Mouse (Mus musculus) intestine, embryonic 15.5 days (tissue): ENCODE data around the gene Tmem131. TPM values are rescaled to one million over a fixed set of nuclear protein-coding genes. Genes with fewer than 3 reads are reported as not detected.

Source experiments
- ATAC-seq: fragments of 200-750 bp; cut with Nextera tagmentation; 2 replicates; pipeline ENCODE4 v1.8.0; 2017; ENCODE audit warnings: moderate TSS enrichment, moderate library complexity
- H3K27ac ChIP-seq: fragments of 300-500 bp; sonication (generic); 2 replicates; pipeline ENCODE4 v1.5.1; 2015; ENCODE audit warnings: mild to moderate bottlenecking, inconsistent platforms
- H3K27me3 ChIP-seq: fragments of 300-500 bp; sonication (generic); replicated peaks from 2 replicates; pipeline ENCODE4 v1.6.1; 2015; ENCODE audit warnings: inconsistent platforms
- H3K36me3 ChIP-seq: fragments of 300-500 bp; sonication (generic); 2 replicates; pipeline ENCODE4 v1.6.1; 2015; ENCODE audit warnings: inconsistent platforms
- H3K4me1 ChIP-seq: fragments of 300-500 bp; sonication (generic); replicated peaks from 2 replicates; pipeline ENCODE4 v1.6.1; 2015; ENCODE audit warnings: inconsistent platforms
- H3K4me2 ChIP-seq: fragments of 300-500 bp; sonication (generic); replicated peaks from 2 replicates; pipeline ENCODE4 v1.6.1; 2015; ENCODE audit warnings: mild to moderate bottlenecking, inconsistent platforms
- H3K4me3 ChIP-seq: fragments of 300-500 bp; sonication (generic); replicated peaks from 2 replicates; pipeline ENCODE4 v1.5.1; 2015; ENCODE audit warnings: inconsistent platforms
- H3K9ac ChIP-seq: fragments of 300-500 bp; sonication (generic); 2 replicates; pipeline ENCODE4 v1.6.1; 2015; ENCODE audit warnings: inconsistent platforms
- H3K9me3 ChIP-seq: fragments of 300-500 bp; sonication (generic); 2 replicates; pipeline ENCODE4 v1.6.1; 2016; ENCODE audit warnings: inconsistent platforms
- WGBS: fragments of 180-500 bp; shearing (Covaris S2); methylation state at CpG from one replicate; pipeline ENCODE4 v1.1.7; 2015; 5-methylcytosine and 5-hydroxymethylcytosine counted together
- polyA plus RNA-seq: library from polyadenylated mRNA; unstranded; fragments of >200 nt; fragmentation: Nextera tagmentation; extraction: Ambion mirVana; gene quantifications from 2 replicates; pipeline ENCODE4 v1.2.1, GENCODE M21; 2015

The Tmem131 gene
- polyA plus RNA-seq = 13.3 and 13.7 TPM in 2 replicates

- Histone ChIP-seq H3K27me3 (no peaks in the 10 kb centered on the region), H3K9ac (no peak within 1 kb of the TSS), H3K4me2 (no peak within 1 kb of the TSS), H3K4me3 (no peak within 1 kb of the TSS), H3K4me1 (no peaks in the 10 kb centered on the region), H3K9me3 (no peaks in the 10 kb centered on the region), H3K36me3 (no peaks in the 10 kb centered on the region), H3K27ac (no peak within 1 kb of the TSS)
- 66% methylated on average over 5 of the region's 5 CpGs for WGBS
- ATAC-seq = no peak
Measured at GRCm38 (mm10) chr1:36943653-36944052, at the start of gene Tmem131. Tmem131 (minus strand) TSS chr1:36943666.

DNA sequence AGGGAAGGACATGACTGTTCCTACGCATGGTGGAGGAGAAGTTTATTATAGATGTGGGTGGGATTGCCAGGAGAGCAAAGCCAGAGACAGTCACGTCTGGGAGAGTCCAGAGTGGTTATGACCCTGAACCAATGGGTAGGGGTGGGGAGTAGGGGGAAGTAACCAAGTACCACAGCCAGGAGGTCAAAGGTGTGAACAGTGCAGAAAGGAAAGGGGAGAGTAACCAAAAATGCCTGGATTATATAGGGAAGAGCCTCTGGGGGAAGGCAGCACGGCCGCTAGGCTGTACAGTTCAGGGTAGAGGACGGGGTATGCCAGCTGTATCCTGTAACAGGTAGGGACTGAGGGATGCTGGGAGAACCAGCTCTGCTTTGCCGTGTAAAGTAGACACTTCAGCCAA, 45.1 kb upstream of the Tmem131 start:
- ATAC-seq = no peak
- Histone ChIP-seq H3K27me3 (no peaks in the 10 kb centered on the region), H3K36me3 (no peaks in the 10 kb centered on the region), H3K4me3 (no peak overlapping the region), H3K27ac (no peak overlapping the region), H3K9ac (no peak overlapping the region), H3K4me1 (no peaks in the 10 kb centered on the region), H3K9me3 (no peaks in the 10 kb centered on the region), H3K4me2 (no peak overlapping the region)
- 50% methylated on average over 6 of the region's 6 CpGs for WGBS

- H3K27ac ChIP-seq = no peak overlapping the region
Measured at GRCm38 (mm10) chr1:36988161-36988560, 44.7 kb upstream of the Tmem131 start.

GRCm38 (mm10) chr1:36987172-36988148, 44.0 kb upstream of the Tmem131 start:
- Histone ChIP-seq H3K9ac (no peak overlapping the region), H3K36me3 (no peaks in the 10 kb centered on the region), H3K4me3 (no peak overlapping the region), H3K4me2 (no peak overlapping the region), H3K4me1 (no peaks in the 10 kb centered on the region), H3K9me3 (no peaks in the 10 kb centered on the region), H3K27ac (no peak overlapping the region), H3K27me3 (no peaks in the 10 kb centered on the region)
- 78% methylated on average over 10 of the region's 10 CpGs for WGBS
- no peak for ATAC-seq

More at GRCm38 (mm10) chr1:36988161-36988560, 44.7 kb upstream of the Tmem131 start:
- ATAC-seq = no peak
- H3K9me3 ChIP-seq = no peaks in the 10 kb centered on the region
- H3K36me3 ChIP-seq = no peaks in the 10 kb centered on the region
- no peak overlapping the region for H3K4me2 ChIP-seq
- no peaks in the 10 kb centered on the region for H3K4me1 ChIP-seq
- H3K27me3 ChIP-seq = no peaks in the 10 kb centered on the region
- 78% methylated on average over 6 of the region's 6 CpGs for WGBS
- no peak overlapping the region for H3K9ac ChIP-seq
- no peak overlapping the region for H3K4me3 ChIP-seq

GRCm38 (mm10) chr1:36986396-36987160, 43.1 kb upstream of the Tmem131 start:
- Histone ChIP-seq H3K36me3 (no peaks in the 10 kb centered on the region), H3K27ac (no peak overlapping the region), H3K4me3 (no peak overlapping the region), H3K9ac (no peak overlapping the region), H3K4me2 (no peak overlapping the region), H3K4me1 (no peaks in the 10 kb centered on the region), H3K27me3 (no peaks in the 10 kb centered on the region), H3K9me3 (no peaks in the 10 kb centered on the region)
- ATAC-seq = no peak
- WGBS = 75% methylated on average over 14 of the region's 14 CpGs

GRCm38 (mm10) chr1:36985896-36986295, 42.4 kb upstream of the Tmem131 start:
- H3K4me3 ChIP-seq = no peak overlapping the region
- H3K27ac ChIP-seq = no peak overlapping the region
- no peaks in the 10 kb centered on the region for H3K36me3 ChIP-seq
- no peaks in the 10 kb centered on the region for H3K9me3 ChIP-seq
- no peaks in the 10 kb centered on the region for H3K4me1 ChIP-seq
- H3K4me2 ChIP-seq = no peak overlapping the region
- ATAC-seq = no peak
- H3K27me3 ChIP-seq = no peaks in the 10 kb centered on the region
- no peak overlapping the region for H3K9ac ChIP-seq
- 59% methylated on average over 6 of the region's 6 CpGs for WGBS

GRCm38 (mm10) chr1:36984406-36984805, 40.9 kb upstream of the Tmem131 start:
- Histone ChIP-seq H3K4me2 (no peak overlapping the region), H3K9ac (no peak overlapping the region), H3K4me1 (no peaks in the 10 kb centered on the region), H3K9me3 (no peaks in the 10 kb centered on the region), H3K4me3 (no peak overlapping the region), H3K27me3 (no peaks in the 10 kb centered on the region), H3K27ac (no peak overlapping the region), H3K36me3 (no peaks in the 10 kb centered on the region)
- WGBS = 39% methylated on average over 6 of the region's 6 CpGs
- ATAC-seq = no peak

GRCm38 (mm10) chr1:36983754-36984153, 40.3 kb upstream of the Tmem131 start:
- Histone ChIP-seq H3K9ac (no peak overlapping the region), H3K27me3 (no peaks in the 10 kb centered on the region), H3K4me3 (no peak overlapping the region), H3K4me2 (no peak overlapping the region), H3K9me3 (no peaks in the 10 kb centered on the region), H3K36me3 (no peaks in the 10 kb centered on the region), H3K4me1 (no peaks in the 10 kb centered on the region), H3K27ac (no peak overlapping the region)
- ATAC-seq = no peak
- 24% methylated on average over 4 of the region's 4 CpGs for WGBS

DNA sequence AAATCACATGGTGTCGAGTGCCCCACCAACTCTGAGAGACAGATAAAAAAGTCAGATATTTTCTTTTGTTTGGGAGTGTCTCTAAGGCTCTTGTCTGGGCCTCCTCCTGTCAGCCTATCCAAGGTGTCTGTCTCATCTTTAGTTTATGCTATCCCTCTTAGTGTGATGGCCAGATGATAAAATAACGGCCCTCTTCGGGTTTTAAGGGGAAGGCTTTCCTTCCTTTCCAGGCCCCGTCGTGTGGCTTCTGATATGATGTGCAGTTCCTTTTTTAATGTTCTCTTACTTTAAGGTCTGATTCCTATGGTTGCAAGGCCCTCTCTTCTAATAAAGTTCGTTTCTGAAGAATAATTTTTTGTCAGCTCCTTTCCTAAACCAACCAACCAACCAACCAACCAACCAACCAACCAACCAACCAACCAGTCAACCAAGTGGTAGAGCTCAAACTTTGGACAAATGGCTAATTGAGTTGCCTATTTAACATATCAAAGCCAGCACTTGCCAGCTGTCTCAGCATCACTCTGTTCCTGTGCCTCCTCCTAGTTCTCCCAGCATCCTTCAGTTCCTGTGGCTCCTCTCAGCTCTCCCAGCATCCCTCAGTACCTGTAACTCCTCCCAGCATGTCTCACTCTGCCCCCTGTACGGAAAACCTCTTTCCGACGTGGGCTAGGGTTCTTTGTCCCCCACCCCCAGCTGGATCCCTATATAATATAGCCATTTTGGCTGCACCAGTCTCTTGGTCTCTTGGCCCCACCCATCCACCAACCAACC, 38.9 kb upstream of the Tmem131 start:
- no peak overlapping the region for H3K4me2 ChIP-seq
- H3K4me3 ChIP-seq = no peak overlapping the region
- 79% methylated on average over 9 of the region's 9 CpGs for WGBS
- ATAC-seq = no peak
- H3K36me3 ChIP-seq = no peaks in the 10 kb centered on the region
- H3K27ac ChIP-seq = no peak overlapping the region
- no peak overlapping the region for H3K9ac ChIP-seq
- no peaks in the 10 kb centered on the region for H3K9me3 ChIP-seq
- H3K4me1 ChIP-seq = no peaks in the 10 kb centered on the region
- H3K27me3 ChIP-seq = no peaks in the 10 kb centered on the region

- Histone ChIP-seq H3K4me3 (no peak overlapping the region), H3K36me3 (no peaks in the 10 kb centered on the region), H3K9me3 (no peaks in the 10 kb centered on the region), H3K4me2 (no peak overlapping the region), H3K4me1 (no peaks in the 10 kb centered on the region), H3K9ac (no peak overlapping the region), H3K27me3 (no peaks in the 10 kb centered on the region), H3K27ac (no peak overlapping the region)
- no peak for ATAC-seq
- 67% methylated on average over 4 of the region's 4 CpGs for WGBS
Measured at GRCm38 (mm10) chr1:36976770-36977169, 33.3 kb upstream of the Tmem131 start.

DNA sequence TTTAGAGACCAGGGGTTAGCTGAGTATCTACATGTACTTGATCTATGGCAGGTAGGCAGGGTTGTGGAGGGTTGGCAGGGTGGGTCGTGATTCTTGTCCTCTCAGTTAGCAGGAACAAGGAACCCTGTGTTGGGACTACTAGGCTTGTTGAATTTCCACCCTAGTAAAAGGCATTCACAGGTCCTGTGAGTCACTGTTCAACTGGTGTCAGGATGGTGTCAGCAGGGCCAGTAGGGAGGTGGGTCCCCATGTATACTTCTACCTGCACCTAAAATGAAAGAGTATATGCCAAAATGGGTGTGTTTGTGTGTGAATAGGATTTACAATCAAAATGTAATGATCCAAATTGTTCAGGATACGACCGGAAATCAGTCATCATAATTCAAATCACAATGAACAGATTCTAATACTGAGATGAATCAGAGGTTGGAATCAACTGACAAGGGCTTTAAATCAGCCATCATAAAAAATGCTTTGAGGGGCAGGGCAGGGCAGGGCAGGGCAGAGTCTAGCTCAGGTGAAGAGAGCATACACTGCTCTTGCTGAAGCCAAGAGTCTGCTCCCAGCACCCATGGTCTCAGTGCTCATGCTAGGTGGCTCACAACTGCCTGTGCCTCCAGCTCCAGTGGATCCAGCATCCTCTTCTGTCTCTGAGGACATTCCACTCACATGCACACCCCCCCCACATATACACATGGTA, 27.6 kb upstream of the Tmem131 start:
- Histone ChIP-seq H3K36me3 (no peaks in the 10 kb centered on the region), H3K4me1 (peaks cover 3% of the 10 kb centered on the region), H3K27ac (no peak overlapping the region), H3K4me3 (no peak overlapping the region), H3K9ac (no peak overlapping the region), H3K27me3 (no peaks in the 10 kb centered on the region), H3K9me3 (no peaks in the 10 kb centered on the region), H3K4me2 (no peak overlapping the region)
- WGBS = 69% methylated on average over 3 of the region's 3 CpGs
- ATAC-seq = peak; percentile 93
